Mouse (Mus musculus): ENCODE measurements around the gene Arhgap42. TPM values are rescaled to one million over a fixed set of nuclear protein-coding genes. Genes with fewer than 3 reads are reported as not detected.

The Arhgap42 gene
- polyA plus RNA-seq, 1 experiment from 2014 or later: 20.1 TPM

- no peak overlapping the region for H3K27ac ChIP-seq (ENCODE audit: low read length)
- no peak overlapping the region for H3K4me2 ChIP-seq (ENCODE audit: low read length)
- ATAC-seq: no peak
- no peak overlapping the region for H3K4me3 ChIP-seq (replicated peaks; ENCODE audit: low read length)
- H3K9ac ChIP-seq (replicated peaks; ENCODE audit: low read depth, low read length): no peak overlapping the region
- H3K36me3 ChIP-seq (ENCODE audit: control insufficient read depth, insufficient read depth): no peaks in the 10 kb centered on the region
- H3K4me1 ChIP-seq (replicated peaks; ENCODE audit: control insufficient read depth, insufficient read depth, low read length): 0 out of 2 replicates have a peak, but pooled peaks cover 2% of the 10 kb centered on the region
- H3K27me3 ChIP-seq (replicated peaks; ENCODE audit: control insufficient read depth, insufficient read depth, low read length): no peaks in the 10 kb centered on the region
- WGBS: 28% methylated on average over 3 of the region's 3 CpGs
- H3K9me3 ChIP-seq (ENCODE audit: control insufficient read depth, low read length): no peaks in the 10 kb centered on the region
Observed at GRCm38 (mm10) chr9:9160736-9161135, 78.2 kb downstream of the Arhgap42 start.

- Histone ChIP-seq H3K4me2 (ENCODE audit: low read length) (no peak overlapping the region), H3K4me3 (replicated peaks; ENCODE audit: low read length) (no peak overlapping the region), H3K9ac (replicated peaks; ENCODE audit: low read depth, low read length) (no peak overlapping the region), H3K36me3 (ENCODE audit: control insufficient read depth, insufficient read depth) (no peaks in the 10 kb centered on the region), H3K27ac (ENCODE audit: low read length) (no peak overlapping the region), H3K9me3 (ENCODE audit: control insufficient read depth, low read length) (no peaks in the 10 kb centered on the region), H3K27me3 (replicated peaks; ENCODE audit: control insufficient read depth, insufficient read depth, low read length) (no peaks in the 10 kb centered on the region), H3K4me1 (replicated peaks; ENCODE audit: control insufficient read depth, insufficient read depth, low read length) (0 out of 2 replicates have a peak, but pooled peaks cover 2% of the 10 kb centered on the region)
- no peak for ATAC-seq
- 87% methylated on average over 3 of the region's 3 CpGs for WGBS
Observed at GRCm38 (mm10) chr9:9158241-9158640, 80.7 kb downstream of the Arhgap42 start.

GRCm38 (mm10) chr9:9157425-9157824 lies 81.5 kb downstream of the Arhgap42 start:
- no peaks in the 10 kb centered on the region for H3K36me3 ChIP-seq (ENCODE audit: control insufficient read depth, insufficient read depth)
- H3K27me3 ChIP-seq (replicated peaks; ENCODE audit: control insufficient read depth, insufficient read depth, low read length): no peaks in the 10 kb centered on the region
- no peak overlapping the region for H3K27ac ChIP-seq (ENCODE audit: low read length)
- no peak overlapping the region for H3K4me2 ChIP-seq (ENCODE audit: low read length)
- no peak overlapping the region for H3K4me3 ChIP-seq (replicated peaks; ENCODE audit: low read length)
- no peaks in the 10 kb centered on the region for H3K9me3 ChIP-seq (ENCODE audit: control insufficient read depth, low read length)
- WGBS: 62% methylated on average over 2 of the region's 2 CpGs
- H3K9ac ChIP-seq (replicated peaks; ENCODE audit: low read depth, low read length): no peak overlapping the region
- 0 out of 2 replicates have a peak, but pooled peaks cover 2% of the 10 kb centered on the region for H3K4me1 ChIP-seq (replicated peaks; ENCODE audit: control insufficient read depth, insufficient read depth, low read length)
- ATAC-seq: no peak

GRCm38 (mm10) chr9:9154636-9155035 lies 84.3 kb downstream of the Arhgap42 start:
- 92% methylated on average over 3 of the region's 3 CpGs for WGBS
- ATAC-seq: no peak
- Histone ChIP-seq H3K27ac (ENCODE audit: low read length) (no peak overlapping the region), H3K36me3 (ENCODE audit: control insufficient read depth, insufficient read depth) (no peaks in the 10 kb centered on the region), H3K4me2 (ENCODE audit: low read length) (no peak overlapping the region), H3K27me3 (replicated peaks; ENCODE audit: control insufficient read depth, insufficient read depth, low read length) (no peaks in the 10 kb centered on the region), H3K4me1 (replicated peaks; ENCODE audit: control insufficient read depth, insufficient read depth, low read length) (0 out of 2 replicates have a peak, but pooled peaks cover 2% of the 10 kb centered on the region), H3K9ac (replicated peaks; ENCODE audit: low read depth, low read length) (no peak overlapping the region), H3K4me3 (replicated peaks; ENCODE audit: low read length) (no peak overlapping the region), H3K9me3 (ENCODE audit: control insufficient read depth, low read length) (no peaks in the 10 kb centered on the region)

- no peaks in the 10 kb centered on the region; the same call in 1 of the 2 replicates for H3K4me1 ChIP-seq (replicated peaks; ENCODE audit: control insufficient read depth, insufficient read depth, low read length)
- H3K9ac ChIP-seq (replicated peaks; ENCODE audit: low read depth, low read length): no peak overlapping the region
- no peak overlapping the region for H3K4me3 ChIP-seq (replicated peaks; ENCODE audit: low read length)
- no peak overlapping the region for H3K4me2 ChIP-seq (ENCODE audit: low read length)
- H3K9me3 ChIP-seq (ENCODE audit: control insufficient read depth, low read length): no peaks in the 10 kb centered on the region
- H3K36me3 ChIP-seq (ENCODE audit: control insufficient read depth, insufficient read depth): no peaks in the 10 kb centered on the region
- ATAC-seq: no peak
- H3K27me3 ChIP-seq (replicated peaks; ENCODE audit: control insufficient read depth, insufficient read depth, low read length): no peaks in the 10 kb centered on the region
- H3K27ac ChIP-seq (ENCODE audit: low read length): no peak overlapping the region
- 94% methylated on average over 7 of the region's 7 CpGs for WGBS
Observed at GRCm38 (mm10) chr9:9144301-9145121, 94.4 kb downstream of the Arhgap42 start.

GRCm38 (mm10) chr9:9143102-9143501 lies 95.8 kb downstream of the Arhgap42 start:
- no peaks in the 10 kb centered on the region for H3K27me3 ChIP-seq (replicated peaks; ENCODE audit: control insufficient read depth, insufficient read depth, low read length)
- 65% methylated on average over 5 of the region's 5 CpGs for WGBS
- no peak for ATAC-seq

GRCm38 (mm10) chr9:9142561-9142960 lies 96.3 kb downstream of the Arhgap42 start:
- no peak overlapping the region for H3K27ac ChIP-seq (ENCODE audit: low read length)
- no peaks in the 10 kb centered on the region for H3K27me3 ChIP-seq (replicated peaks; ENCODE audit: control insufficient read depth, insufficient read depth, low read length)
- no peak overlapping the region for H3K4me3 ChIP-seq (replicated peaks; ENCODE audit: low read length)
- no peak for ATAC-seq
- H3K9me3 ChIP-seq (ENCODE audit: control insufficient read depth, low read length): no peaks in the 10 kb centered on the region
- 53% methylated on average over 7 of the region's 7 CpGs for WGBS
- no peaks in the 10 kb centered on the region for H3K36me3 ChIP-seq (ENCODE audit: control insufficient read depth, insufficient read depth)
- no peaks in the 10 kb centered on the region; the same call in 1 of the 2 replicates for H3K4me1 ChIP-seq (replicated peaks; ENCODE audit: control insufficient read depth, insufficient read depth, low read length)
- no peak overlapping the region for H3K4me2 ChIP-seq (ENCODE audit: low read length)
- H3K9ac ChIP-seq (replicated peaks; ENCODE audit: low read depth, low read length): no peak overlapping the region

More at GRCm38 (mm10) chr9:9143102-9143501, 95.8 kb downstream of the Arhgap42 start:
- Histone ChIP-seq H3K9me3 (ENCODE audit: control insufficient read depth, low read length) (no peaks in the 10 kb centered on the region), H3K36me3 (ENCODE audit: control insufficient read depth, insufficient read depth) (no peaks in the 10 kb centered on the region), H3K9ac (replicated peaks; ENCODE audit: low read depth, low read length) (no peak overlapping the region), H3K4me3 (replicated peaks; ENCODE audit: low read length) (no peak overlapping the region), H3K4me1 (replicated peaks; ENCODE audit: control insufficient read depth, insufficient read depth, low read length) (no peaks in the 10 kb centered on the region; the same call in 1 of the 2 replicates), H3K4me2 (ENCODE audit: low read length) (no peak overlapping the region), H3K27ac (ENCODE audit: low read length) (no peak overlapping the region)

- no peak overlapping the region for H3K4me3 ChIP-seq (replicated peaks; ENCODE audit: low read length)
- no peaks in the 10 kb centered on the region for H3K36me3 ChIP-seq (ENCODE audit: control insufficient read depth, insufficient read depth)
- no peaks in the 10 kb centered on the region for H3K27me3 ChIP-seq (replicated peaks; ENCODE audit: control insufficient read depth, insufficient read depth, low read length)
- H3K9me3 ChIP-seq (ENCODE audit: control insufficient read depth, low read length): no peaks in the 10 kb centered on the region
- no peak for ATAC-seq
- 42% methylated on average over 1 of the region's 1 CpGs for WGBS
- H3K4me1 ChIP-seq (replicated peaks; ENCODE audit: control insufficient read depth, insufficient read depth, low read length): no peaks in the 10 kb centered on the region; the same call in 1 of the 2 replicates
- no peak overlapping the region for H3K9ac ChIP-seq (replicated peaks; ENCODE audit: low read depth, low read length)
- H3K4me2 ChIP-seq (ENCODE audit: low read length): no peak overlapping the region
- H3K27ac ChIP-seq (ENCODE audit: low read length): no peak overlapping the region
Observed at GRCm38 (mm10) chr9:9142144-9142543, 96.8 kb downstream of the Arhgap42 start.

- no peaks in the 10 kb centered on the region for H3K4me1 ChIP-seq (replicated peaks; ENCODE audit: control insufficient read depth, insufficient read depth, low read length)
- no peaks in the 10 kb centered on the region for H3K27me3 ChIP-seq (replicated peaks; ENCODE audit: control insufficient read depth, insufficient read depth, low read length)
- H3K9me3 ChIP-seq (ENCODE audit: control insufficient read depth, low read length): no peaks in the 10 kb centered on the region
- no peak overlapping the region for H3K4me3 ChIP-seq (replicated peaks; ENCODE audit: low read length)
- H3K9ac ChIP-seq (replicated peaks; ENCODE audit: low read depth, low read length): no peak overlapping the region
- no peak for ATAC-seq
- 89% methylated on average over 4 of the region's 4 CpGs for WGBS
- no peak overlapping the region for H3K4me2 ChIP-seq (ENCODE audit: low read length)
- no peak overlapping the region for H3K27ac ChIP-seq (ENCODE audit: low read length)
- no peaks in the 10 kb centered on the region for H3K36me3 ChIP-seq (ENCODE audit: control insufficient read depth, insufficient read depth)
Observed at GRCm38 (mm10) chr9:9128996-9129694, 109.8 kb downstream of the Arhgap42 start.

All from forebrain, embryonic 16.5 days (tissue).